Mouse (Mus musculus) inflammation-experienced regulatory T-cells, adult 6 months (primary cell): ENCODE data around the gene Timm10. TPM values are rescaled to one million over a fixed set of nuclear protein-coding genes. Genes with fewer than 3 reads are reported as not detected.
A peak's percentile ranks its signal among the peaks of the same experiment; 100 is the strongest.
"Not testable (repeated sequence)": the region's sequence is repeated elsewhere in the genome, so short reads cannot be mapped to it uniquely, and the experiment has no call there.

Experiments used
- ATAC-seq: one replicate; pipeline ENCODE4 v1.8.0; 2017
- polyA plus RNA-seq, 3 experiments: library from polyadenylated mRNA; unstranded; fragments of 100-300 nt; shearing (Covaris generic); gene quantifications; one replicate each; pipeline ENCODE4 v1.2.1; 2017

Gene Timm10
- polyA plus RNA-seq, result 10 to 100 TPM; 25.4 to 39.8 (median 38.8) TPM

DNA sequence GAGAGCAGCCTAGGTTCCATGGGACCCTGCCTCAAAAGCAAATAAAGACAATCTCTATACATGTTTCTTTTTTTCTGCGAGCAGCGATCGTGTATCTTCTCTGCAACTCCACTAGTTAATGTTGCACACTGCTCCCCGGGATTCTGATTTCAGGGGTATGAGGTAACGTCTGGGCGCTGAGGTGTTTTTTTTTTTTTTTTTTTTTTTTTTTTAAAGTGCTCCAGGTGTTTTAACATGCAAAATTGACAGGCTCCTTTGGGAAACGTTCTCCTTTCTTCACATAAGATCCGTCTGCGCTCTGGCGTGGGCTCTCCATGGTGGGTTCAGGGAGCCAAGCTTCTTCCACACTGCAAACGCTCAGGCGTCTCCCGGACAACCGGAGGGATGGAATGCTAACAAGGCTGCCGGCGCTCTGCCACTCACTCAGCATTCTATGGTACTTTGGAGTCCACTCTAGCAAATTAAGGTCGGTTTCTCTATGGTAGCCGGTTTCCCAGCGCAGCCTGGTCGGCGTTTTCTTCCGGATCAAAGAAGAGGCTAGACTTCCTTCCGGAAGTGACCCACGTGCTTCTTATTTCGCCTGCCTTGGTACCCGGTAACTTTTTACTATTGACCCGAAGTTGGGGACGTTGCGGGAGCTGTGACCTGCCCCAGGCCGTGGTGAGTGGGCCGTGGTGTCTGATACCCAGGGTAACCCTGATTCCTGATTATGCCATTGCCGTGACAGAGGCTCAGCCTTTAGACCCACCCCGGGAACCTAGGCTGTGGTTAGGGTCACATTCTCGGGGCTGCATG, at the start of gene Timm10:
Timm10 (plus strand) TSS at position 510 of the 795 bp plus-strand sequence.
- peak; percentile 87 for ATAC-seq

DNA sequence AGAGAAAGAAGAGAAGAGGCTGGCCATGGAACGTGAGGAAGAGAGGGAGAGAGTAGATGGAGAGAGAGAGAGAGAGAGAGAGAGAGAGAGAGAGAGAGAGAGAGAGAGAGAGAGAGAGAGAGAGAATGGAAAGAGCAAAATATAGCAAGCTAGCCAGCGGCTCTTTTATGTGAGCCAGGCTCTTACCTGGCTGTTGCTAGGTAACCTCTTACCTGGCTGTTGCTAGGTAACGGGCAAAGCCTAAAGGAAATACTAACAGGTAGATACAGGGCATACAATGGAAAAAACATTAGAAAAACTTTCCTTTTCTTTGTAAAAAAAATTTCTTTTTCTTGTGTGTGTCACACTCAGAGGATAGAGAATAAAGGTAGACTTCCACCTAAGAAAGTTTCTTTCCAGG, 49.1 kb upstream of the Timm10 start:
- ATAC-seq, result no peak

DNA sequence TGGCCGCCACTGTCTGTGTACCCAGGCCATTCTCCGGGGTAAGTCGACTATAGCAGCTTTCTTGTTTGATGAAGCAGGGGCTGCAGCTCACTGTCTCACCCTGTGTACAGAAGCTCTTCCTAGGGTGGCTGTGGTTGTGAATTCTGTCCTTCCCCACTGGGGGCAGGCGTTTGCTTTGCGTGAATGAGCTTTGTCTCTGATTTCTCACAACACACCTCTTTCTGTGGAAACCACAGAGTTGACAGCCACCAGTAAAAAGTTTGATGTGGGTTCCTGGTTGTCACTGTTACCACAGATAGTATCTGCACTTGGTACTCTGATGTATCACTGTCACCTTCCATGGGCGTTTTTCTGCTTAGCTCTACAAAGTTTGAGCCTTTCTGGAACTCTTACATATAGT, 47.6 kb upstream of the Timm10 start:
- ATAC-seq, result peak; percentile 95

DNA sequence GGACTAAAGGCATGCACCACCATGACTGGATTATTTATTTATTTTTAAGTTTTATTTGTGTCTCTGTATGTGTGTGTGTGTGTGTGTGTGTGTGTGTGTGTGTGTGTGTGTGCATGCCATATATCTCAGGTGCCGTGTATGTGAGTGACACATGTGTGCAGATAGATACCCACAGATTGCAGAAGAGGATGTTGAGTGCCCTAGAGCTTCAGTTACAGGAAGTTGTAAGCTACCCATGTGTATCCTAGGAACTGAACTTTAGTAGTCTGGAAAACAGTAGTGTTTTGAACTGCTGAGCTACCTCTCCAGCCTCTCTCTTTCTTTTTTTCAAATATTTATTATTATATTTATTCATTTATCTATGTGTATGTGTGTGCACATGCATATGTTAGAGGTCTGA, 43.5 kb upstream of the Timm10 start:
- ATAC-seq, result no peak

DNA sequence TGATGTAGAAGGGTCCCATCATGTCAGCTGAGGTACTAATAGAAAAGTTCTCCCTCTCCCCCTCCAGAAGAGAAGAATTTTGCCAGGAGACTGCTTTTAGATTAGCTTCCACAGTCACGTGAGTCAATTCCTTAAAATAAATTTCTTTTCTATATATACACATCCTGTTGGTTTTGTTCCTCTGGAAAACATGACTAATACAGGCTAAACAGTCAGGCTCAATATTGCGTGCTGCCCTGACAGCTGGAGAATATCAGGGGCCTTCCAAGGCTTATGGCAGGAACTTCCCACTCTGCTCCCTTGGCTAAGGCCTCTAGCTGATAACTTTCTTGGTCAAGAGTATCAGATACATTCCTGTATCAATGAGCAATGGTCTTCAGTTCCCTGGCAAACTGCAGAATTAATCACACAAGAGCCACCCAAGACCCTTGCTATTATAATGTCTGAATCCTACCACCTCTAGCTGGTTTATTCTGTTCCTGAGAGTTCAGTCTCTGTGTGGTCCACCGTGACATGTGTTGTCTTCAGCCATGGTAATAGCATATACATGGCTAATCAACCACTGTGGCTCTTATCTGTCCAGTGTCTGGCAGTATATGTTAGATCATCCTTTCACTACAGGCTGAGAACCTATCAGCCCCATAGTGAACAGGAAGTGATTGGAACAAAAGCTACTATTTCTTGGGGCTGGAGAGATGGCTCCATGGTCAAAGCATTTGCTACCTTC, 42.8 kb upstream of the Timm10 start:
- no peak for ATAC-seq

DNA sequence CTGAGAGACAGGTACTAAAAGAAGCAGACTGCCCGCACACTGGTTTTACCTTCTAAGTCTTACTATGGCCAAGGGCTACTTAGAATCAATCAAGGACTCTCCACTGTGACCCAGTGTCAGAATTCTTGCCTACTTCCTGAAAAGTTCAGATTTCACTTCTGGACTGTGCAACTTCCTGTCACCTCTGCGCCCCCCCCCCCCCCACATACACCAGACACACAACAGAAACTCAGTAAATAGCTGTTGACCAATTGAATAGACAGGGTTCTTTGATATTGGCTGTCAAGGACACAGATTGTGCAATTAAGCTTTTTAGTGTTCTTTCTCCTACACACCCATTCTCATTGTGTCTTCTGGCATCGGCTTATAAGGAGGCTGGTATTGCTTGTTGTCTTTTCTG, 38.5 kb upstream of the Timm10 start:
- no peak for ATAC-seq

DNA sequence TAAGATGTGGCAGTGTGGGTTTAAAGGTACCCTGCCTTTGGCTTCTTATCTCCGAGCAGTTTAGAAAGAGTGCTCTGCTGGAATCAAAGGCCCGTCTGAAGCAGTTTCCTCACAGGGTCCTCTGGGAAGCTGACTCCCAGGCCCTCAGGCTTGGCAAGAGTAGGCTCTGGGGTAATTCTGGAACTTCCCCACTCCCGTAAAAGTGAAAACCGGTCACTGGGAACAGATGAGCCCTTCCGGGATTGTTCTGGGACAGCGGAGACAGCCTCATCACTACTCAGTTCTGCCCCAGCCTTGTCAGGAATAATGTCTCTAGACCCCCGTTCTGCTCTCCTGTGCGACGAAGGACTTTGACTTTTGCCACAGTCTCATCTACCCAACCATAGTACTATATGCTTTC, 36.4 kb upstream of the Timm10 start:
- no peak for ATAC-seq

DNA sequence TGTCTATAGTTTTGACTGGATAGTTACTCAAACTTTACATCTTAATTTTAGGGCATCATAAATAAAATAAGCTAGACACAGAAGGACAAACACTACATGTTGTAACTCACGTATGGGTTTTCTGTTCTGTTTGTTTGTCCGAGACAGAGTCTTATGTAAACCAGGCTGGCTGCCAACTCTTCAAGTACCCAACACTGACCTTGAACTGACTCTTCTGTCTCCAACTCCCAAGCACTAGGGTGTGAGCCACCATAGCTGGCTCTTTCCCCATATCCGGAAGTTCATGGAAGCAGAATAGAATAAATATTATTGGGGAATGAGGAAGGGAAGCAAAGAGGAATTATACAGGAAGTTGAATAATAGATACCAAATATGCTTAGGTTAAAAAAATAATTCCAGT, 34.3 kb upstream of the Timm10 start:
- no peak for ATAC-seq

DNA sequence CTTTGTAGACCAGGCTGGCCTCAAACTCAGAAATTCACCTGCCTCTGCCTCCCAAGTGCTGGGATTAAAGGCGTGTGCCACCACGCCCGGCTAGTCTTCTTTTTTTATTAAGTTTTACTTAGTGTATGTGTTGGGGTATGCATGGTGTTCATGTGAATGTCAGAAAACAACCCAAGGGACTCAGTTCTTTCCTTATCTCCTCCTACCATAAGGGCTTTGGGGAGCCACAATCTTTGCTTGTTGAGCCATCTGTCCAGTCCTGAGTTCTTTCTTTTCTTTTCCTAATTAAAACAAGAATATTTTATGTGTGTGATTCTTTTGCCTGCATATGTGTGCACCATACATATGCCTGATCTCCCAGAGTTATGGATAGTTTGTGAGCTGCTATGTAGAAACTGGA, 33.6 kb upstream of the Timm10 start:
- no peak for ATAC-seq

DNA sequence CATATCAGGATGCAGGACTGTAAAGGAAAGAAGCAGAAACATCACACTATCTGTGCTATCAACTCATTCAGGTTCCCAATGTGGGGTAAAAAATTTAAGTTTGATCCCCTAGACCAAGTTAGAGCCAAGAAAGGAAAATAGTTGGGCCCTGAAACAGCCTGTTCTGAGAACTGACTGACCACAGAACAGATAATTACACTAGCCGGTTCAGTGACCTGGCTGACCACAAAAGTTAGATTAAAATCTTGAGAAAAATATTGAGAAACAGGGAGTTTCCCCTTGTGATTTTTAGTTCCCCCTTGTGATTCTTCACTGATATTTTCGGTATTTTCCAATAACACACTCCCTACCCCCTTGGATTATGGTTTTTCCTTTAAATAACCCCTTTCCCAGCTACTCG, 32.9 kb upstream of the Timm10 start:
- no peak for ATAC-seq

DNA sequence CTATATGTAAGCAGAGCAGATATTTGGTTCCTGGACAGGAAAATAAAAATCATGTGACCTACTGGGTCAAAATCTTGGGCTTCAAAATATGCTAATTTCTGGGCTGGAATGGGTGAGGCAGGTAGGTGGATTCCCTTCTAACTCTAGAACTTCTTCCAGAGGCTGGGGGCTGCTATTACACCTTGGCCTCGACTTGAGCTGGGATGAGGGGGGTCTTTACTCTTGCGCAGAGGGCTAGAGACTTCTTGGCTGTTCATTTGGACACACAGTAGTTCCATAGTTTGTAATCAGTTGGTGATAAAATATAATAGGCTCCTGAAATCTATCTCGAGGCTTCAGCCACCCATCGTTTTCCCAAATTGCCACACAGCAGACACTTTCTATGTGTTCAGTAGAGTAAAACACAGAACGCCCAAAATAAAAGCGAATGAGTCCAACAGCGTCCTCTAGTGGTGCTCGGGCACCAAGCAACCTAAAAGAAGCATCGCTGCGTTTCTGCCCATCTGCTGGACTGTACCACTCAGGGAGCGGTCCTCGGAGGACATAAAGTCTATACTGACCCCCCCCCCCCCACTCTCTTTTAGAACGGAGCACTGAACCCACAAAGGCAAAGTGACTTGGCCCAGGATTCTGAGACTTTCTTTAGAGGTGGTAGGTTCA, 28.8 kb upstream of the Timm10 start:
- peak; percentile 58 for ATAC-seq

DNA sequence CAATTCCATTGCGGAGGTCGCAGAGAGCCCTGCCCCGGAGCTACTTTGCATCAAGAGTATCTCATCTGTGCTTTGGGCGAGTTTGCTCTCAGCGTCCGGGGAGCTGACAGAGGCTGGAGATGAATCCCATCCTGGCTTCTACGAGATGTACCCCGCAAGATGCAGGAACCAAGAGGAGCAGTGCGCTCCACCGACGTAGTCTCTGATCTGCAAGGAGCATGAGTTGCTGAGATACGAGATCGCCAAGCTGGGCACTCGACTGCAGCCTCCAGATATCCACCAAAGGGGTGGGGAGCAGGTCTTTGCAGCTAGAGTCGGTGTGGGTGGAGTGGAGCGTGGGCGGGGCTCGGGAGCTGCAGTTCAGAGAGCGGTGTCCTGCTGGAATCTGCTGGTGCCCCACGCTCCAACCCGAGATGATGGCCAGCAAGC, 28.3 kb upstream of the Timm10 start, which contains the start of gene Ube2l6:
Ube2l6 (plus strand) TSS at position 336 of the 429 bp plus-strand sequence.
- ATAC-seq, result peak; percentile 19

DNA sequence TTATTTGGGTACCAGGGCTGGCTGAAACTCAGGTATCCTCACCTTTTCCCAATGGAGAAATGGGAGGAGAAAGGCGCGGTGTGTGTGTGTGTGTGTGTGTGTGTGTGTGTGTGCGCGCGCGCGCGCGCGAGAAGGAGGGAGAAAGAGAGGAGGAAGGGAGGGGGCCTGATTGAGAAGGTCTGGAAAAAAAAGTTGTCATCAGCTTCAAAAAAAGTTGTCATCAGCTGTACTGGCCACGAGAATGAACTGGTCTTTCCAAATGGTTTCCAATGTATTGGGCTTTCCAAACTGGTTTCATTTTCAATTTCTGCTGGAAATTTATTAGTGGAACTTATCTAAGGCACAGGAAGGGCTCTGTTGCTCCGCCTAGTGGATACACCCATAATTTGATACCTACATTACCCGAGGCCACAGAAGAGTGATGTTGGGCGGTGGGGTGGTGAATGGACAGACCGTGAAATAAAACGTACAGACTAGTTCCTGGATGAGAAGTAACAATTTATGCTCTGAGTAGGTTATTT, 27.7 kb upstream of the Timm10 start:
- ATAC-seq, result peak; percentile 89

DNA sequence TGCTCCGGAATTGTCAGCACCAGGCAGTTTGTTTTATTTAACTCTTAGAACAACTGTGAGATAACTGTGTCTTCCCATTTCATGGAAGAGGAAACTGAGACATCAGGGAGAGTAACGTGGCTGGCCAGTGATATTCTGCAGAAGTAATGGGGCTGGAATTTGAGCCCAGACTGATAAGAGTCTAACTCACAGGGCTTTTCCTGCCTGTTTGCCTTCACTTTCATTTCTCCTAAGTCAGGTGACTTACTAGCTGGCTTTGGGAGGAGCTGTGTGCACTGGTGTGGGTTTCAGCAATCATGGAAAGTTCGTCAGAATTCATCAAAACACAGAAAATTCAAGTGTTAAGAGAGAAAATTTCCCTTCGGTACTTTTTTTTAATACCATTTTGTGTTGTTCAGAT, 26.5 kb upstream of the Timm10 start:
- no peak for ATAC-seq

DNA sequence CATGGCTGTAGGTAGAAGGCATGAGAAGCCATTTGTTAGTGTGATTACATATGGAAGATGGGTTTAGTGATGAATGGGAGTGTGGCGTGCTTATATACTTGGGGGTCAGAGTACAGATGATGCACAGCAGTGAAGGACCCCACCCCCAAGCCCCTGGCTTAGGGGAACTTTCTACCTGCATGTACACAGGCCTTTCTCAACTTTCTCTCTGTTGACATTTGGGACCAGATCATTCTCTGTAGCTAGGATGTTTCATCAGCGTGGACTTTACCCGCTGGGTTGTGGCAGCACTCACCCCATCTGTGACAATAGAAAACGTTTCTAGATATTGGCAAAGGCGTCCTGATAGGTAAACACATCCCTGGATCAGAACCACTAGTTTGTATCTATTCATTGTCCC, 25.6 kb upstream of the Timm10 start:
- not testable (repeated sequence) for ATAC-seq

DNA sequence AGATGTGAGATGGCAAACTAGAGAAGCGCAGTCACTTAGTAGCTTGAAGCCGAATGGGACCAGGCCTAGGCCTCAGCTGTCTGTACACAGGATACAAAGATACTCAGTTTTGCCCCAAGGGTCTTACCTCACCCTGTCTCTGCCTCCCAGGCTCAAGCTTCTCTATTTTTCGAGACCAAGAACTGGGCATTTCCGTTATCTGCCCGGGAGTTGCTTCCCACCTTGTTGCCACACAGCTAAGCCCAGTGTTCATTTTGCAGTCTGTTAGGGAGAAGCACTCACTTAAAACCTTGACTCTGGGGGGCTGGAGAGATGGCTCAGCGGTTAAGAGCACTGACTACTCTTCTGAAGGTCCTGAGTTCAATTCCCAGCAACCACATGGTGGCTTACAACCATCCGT, 22.8 kb upstream of the Timm10 start:
- ATAC-seq, result no peak

DNA sequence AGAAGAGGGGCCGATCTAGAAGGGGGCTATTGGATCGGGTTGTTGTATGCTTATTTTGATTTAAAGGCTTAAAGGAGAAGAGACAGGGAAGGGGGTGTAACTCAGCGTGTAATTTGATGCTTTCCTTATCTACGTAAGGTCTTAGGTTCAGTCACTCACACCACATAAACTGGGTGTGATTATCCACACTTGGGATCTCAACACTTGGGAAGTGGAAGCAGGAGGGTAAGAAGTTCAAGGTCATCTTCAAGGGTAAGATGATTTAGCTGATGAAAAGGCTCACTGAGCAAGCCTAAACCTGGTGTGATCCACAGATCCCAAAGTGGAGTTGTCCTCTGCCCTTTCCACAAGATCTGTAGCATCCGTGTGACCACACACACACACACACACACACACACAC, 20.3 kb upstream of the Timm10 start:
- ATAC-seq, result no peak

DNA sequence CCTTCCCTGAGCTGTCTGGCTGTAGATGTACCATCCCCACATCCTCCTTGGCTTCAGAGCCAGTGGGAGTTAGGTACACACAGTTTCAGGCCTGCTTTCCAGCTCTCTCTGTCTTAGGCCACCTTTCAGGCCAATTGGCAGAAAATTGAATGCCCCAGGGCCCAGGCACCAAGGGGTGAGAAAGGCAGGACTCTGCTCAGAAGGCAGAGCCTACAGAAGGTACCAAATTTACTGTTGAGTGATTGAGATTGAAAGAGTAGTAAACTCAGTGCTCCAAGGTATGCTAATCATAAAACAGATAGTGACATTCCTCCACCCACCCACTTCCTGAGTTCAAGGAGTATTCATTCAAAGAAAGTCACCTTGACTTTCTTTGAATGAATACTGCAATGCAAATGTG, 17.5 kb upstream of the Timm10 start:
- ATAC-seq, result no peak

DNA sequence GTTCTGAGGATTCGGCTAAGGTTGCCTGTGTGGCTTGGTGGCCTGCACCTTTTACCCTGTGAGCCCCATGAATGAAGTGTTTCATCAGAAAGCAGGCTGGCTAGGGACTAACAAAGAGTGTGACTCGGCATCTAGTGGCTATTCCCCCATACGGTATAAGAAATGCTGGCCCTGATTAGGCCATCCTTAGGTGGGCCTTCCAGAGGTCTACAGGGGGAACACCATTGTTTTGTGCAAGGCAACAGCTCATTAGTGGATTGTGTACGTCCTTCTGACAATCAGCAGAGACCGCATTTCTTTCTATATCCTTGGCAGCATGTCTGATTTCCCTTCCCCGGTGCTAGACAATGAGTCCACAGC, 16.3 kb upstream of the Timm10 start:
- no peak for ATAC-seq

DNA sequence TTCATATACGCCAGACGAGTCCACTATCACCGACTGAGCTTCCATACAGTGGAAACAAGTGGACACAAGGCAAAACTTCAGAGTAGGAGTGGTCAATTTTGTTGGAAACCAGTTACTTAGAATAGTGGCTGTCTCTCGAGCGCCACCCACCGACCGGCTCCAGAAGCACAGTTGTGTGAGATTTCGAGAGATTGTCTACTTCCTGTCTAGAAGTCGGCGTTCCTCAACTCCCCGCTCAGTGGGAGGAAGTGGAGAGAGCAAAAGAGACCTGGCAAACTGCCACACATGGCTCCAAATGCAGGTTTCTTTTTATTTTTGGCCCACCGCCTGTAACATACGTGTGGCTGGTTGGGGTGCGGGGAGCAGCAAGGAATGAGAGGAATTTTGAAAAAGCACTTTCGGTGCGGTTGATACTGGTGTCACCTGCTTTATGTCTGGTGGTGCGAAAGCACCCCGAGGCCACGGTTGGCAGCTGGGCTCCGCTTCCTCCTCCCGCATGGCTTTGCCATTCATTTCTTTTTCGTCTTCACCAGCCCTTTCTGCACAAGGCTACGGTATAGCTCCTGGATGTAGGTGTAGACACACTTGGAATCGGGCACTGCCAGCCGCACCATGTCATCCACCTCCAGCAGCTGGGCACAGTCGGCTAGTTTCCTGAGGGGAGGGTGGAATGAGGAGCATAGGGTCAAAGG, 15.8 kb upstream of the Timm10 start:
- peak; percentile 95 for ATAC-seq

DNA sequence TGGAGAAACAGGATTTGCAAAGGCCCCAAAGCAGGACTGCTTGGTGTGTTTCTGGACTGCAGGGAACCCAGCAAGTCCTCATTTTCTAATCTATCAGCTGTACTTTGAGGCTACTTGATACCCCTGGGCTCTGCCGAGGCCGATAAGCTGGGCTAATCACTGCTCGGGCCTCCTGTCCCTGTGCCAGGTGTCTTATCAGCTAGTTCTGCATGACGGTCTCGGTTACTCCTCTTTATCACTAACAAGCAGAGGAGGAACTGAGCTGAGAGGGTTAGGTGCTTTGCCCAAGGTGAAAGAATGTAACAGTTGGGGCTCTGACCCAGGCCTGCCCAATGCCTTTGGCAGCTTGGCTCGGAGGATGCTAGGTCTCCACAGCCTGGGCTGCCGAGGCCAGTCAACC, 14.9 kb upstream of the Timm10 start:
- ATAC-seq, result no peak

DNA sequence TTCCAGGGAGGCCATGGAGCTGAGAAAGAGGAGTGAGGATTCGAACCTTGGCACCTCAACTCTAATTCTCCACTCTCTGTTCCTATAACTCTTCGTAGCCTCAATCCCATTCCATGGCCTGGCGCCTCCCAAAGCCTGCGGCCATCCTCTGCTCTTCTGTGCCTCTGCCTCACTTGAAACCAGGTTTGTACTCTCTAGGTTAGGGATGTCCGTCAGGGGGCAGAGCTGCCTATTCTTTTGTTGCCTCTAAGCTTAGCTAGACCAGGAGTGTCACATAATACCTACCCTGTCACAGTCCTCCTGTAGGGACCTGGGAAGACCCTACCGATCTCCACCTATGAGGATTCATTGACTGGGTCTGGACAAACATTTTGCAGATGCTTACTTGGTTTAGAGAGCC, 14.1 kb upstream of the Timm10 start:
- no peak for ATAC-seq

DNA sequence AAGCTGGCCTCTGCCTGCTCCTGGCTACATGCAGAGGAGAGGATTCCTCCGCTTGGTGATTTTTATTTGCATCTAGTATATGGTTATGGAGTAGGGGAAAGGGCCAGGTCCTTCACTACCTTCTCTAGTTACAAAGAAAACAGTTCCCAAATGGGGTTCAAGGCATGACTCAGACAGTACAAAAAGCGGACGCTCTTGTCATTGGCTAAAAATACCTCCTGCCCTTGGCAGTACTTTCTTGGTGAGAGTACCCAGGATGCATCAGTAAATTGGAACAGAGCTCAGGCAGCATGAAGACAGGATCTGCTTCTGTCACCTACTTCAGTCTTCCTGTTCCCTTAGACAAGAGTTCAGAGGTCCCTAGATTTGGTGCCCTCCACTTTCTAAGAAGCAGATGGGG, 6.9 kb upstream of the Timm10 start:
- ATAC-seq, result no peak
